Mouse (Mus musculus): ENCODE data around the gene Nod2. TPM values are rescaled to one million over a fixed set of nuclear protein-coding genes. Genes with fewer than 3 reads are reported as not detected.
A peak's percentile ranks its signal among the peaks of the same experiment; 100 is the strongest.

The Nod2 gene
- polyA plus RNA-seq, 1 experiment from 2014 or later, result not detected

DNA sequence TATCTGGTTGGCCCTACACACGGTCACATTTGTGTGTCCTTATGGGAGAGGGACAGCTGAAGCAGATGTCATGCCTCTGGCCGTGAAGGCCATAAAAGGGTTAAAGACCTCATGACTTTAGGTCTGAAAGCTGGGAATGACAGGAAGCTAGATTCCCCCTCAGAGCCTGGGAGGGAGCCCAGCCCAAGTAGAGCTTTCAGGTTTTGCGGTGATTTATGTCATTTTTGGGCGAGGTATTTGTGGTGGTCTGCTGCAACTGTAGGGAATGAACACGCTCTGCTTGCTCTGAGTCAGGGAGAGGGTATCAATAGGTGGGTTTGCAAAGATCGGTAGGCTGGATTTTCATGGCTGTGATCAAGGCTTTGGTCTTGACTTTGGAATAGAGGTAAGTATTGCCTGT, 42.8 kb downstream of the Nod2 start:
- H3K27me3 ChIP-seq, result peaks cover 4% of the 10 kb centered on the region; the same call in 1 of the 2 replicates
- H3K9ac ChIP-seq, result no peak overlapping the region
- H3K36me3 ChIP-seq, result no peaks in the 10 kb centered on the region
- H3K4me1 ChIP-seq (replicated peaks), result no peaks in the 10 kb centered on the region
- H3K27ac ChIP-seq (replicated peaks), result no peak overlapping the region
- no peak overlapping the region for H3K4me2 ChIP-seq
- WGBS, result 83% methylated on average over 6 of the region's 6 CpGs
- H3K9me3 ChIP-seq, result no peaks in the 10 kb centered on the region
- no peak overlapping the region for H3K4me3 ChIP-seq
- no peak for ATAC-seq (ENCODE audit: low read depth)

DNA sequence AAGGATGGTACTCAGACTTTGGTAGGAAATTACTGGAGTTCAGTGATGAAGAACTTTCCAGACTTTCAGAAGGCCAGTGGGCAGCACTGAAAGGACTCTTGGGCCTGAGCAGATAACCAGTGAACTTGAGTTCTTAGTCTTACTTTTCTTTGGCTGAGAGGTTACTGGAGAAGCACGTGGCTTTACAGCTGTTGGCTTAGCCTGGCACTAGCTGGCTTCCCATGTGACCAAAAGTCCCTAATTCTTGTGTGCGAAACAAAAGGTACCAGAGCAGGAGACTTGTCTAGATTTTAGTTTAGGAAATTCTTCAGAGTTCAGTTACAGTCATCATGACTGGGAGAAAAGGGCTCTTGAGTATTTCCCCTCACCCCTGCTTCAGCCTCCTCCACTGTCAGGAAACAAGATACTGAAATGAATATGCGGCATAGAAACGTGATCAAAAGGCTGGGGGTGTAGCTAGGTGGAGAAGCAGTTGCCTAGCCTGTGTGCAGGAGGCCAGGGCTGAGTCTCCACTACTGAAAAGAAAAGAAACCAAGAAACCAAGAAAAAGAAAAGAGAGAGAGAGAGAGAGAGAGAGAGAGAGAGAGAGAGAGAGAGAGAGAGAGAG, 44.3 kb downstream of the Nod2 start:
- H3K9ac ChIP-seq, result no peak overlapping the region
- no peak overlapping the region for H3K4me3 ChIP-seq
- no peak for ATAC-seq (ENCODE audit: low read depth)
- H3K27me3 ChIP-seq, result peaks cover 11% of the 10 kb centered on the region; the same call in 1 of the 2 replicates
- H3K4me1 ChIP-seq (replicated peaks), result peaks cover 3% of the 10 kb centered on the region; the same call in 1 of the 2 replicates
- 58% methylated on average over 4 of the region's 4 CpGs for WGBS
- H3K36me3 ChIP-seq, result no peaks in the 10 kb centered on the region
- no peak overlapping the region for H3K4me2 ChIP-seq
- no peaks in the 10 kb centered on the region for H3K9me3 ChIP-seq
- no peak overlapping the region for H3K27ac ChIP-seq (replicated peaks)

DNA sequence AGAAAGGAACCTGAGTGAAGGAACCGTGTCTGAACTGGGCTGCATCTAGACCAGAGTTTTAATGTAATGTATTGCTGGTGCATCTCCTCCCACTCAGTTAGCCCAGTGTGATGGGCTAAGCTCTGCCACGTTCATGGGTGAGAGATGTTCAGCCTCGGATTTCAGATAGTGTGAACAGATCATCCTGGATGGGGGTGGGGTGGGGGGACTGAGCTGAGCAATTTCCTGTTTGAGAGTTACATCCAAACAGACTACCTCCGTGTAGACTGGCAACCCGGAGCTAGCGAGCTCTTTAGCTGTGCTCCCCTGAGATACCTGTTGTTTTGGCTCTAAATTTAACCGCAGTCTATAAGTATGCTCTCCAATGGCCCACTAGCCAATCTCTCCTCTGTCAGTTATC, 44.8 kb downstream of the Nod2 start:
- H3K9me3 ChIP-seq, result no peaks in the 10 kb centered on the region
- ATAC-seq (ENCODE audit: low read depth), result no peak
- no peak overlapping the region for H3K4me3 ChIP-seq
- no peak overlapping the region for H3K9ac ChIP-seq
- WGBS, result 56% methylated on average over 7 of the region's 7 CpGs
- no peak overlapping the region for H3K27ac ChIP-seq (replicated peaks)
- peaks cover 11% of the 10 kb centered on the region; the same call in 1 of the 2 replicates for H3K27me3 ChIP-seq
- H3K36me3 ChIP-seq, result no peaks in the 10 kb centered on the region
- H3K4me1 ChIP-seq (replicated peaks), result peaks cover 3% of the 10 kb centered on the region; the same call in 1 of the 2 replicates
- no peak overlapping the region for H3K4me2 ChIP-seq

DNA sequence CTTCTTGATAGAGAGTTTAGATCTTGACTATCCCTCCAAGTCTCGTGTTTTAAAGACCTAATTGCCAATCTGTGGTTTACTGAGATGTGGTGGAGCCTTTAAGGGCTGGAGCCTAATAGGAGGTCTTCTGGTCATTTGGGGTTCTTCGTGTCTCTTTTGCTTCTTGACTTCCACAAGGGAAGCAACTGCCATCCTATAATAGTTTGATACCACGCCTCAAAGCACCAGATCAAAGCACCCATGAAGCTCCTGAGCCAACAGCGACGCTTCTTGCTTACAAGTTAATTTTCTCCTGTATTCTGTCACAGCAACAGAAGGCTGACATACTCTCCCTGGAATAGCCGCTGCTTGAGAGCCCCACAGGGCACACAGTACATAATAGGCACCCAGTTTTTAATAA, 45.8 kb downstream of the Nod2 start:
- Histone ChIP-seq H3K27me3 (peaks cover 11% of the 10 kb centered on the region; the same call in 1 of the 2 replicates), H3K27ac (replicated peaks) (no peak overlapping the region), H3K4me1 (replicated peaks) (peaks cover 8% of the 10 kb centered on the region), H3K4me3 (no peak overlapping the region), H3K9me3 (no peaks in the 10 kb centered on the region), H3K9ac (no peak overlapping the region), H3K4me2 (no peak overlapping the region), H3K36me3 (no peaks in the 10 kb centered on the region)
- no peak for ATAC-seq (ENCODE audit: low read depth)
- WGBS, result 83% methylated on average over 6 of the region's 6 CpGs

DNA sequence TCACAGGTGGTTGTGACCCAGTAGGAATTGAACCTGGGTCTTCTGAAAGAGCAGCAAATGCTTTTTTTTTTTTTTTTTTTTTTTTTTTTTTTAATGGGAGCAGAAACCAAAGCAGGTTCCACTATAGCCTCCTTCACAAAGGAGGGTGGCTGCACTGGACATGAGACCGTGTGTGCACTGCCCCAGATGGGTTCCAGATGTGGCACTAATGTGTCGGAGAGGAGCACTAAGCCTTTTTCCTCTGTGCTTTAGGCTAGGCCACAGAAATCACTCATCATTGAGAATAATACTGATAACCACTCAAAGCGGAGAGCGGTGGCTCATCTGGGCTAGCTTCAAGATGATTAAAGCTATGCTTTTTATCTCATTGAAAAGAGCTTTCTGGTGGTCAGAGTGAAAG, 46.3 kb downstream of the Nod2 start:
- Histone ChIP-seq H3K36me3 (no peaks in the 10 kb centered on the region), H3K9ac (no peak overlapping the region), H3K4me3 (no peak overlapping the region), H3K27me3 (peaks cover 11% of the 10 kb centered on the region; the same call in 1 of the 2 replicates), H3K9me3 (no peaks in the 10 kb centered on the region), H3K4me2 (no peak overlapping the region), H3K27ac (replicated peaks) (no peak overlapping the region), H3K4me1 (replicated peaks) (peaks cover 10% of the 10 kb centered on the region)
- 88% methylated on average over 4 of the region's 4 CpGs for WGBS
- ATAC-seq (ENCODE audit: low read depth), result no peak

DNA sequence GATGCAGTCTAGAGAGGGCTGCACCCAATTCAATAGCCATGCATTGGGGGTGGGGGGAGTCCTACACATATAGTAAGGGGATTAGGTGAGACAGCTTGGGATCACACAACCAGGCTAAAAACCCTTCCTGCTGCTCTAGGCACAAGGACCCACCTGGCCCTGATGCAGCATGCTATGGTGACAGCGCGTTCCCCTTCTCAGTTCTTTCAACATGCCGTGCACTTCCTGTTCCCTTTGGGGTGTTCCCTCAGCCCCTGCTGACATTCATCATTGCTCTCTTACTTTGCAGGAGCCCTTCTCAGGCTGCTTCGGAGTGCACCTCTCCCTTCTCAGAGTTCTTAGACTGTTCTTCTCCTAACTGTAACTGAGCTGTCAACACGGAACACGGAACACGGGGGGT, 47.2 kb downstream of the Nod2 start:
- H3K36me3 ChIP-seq, result no peaks in the 10 kb centered on the region
- no peak overlapping the region for H3K4me3 ChIP-seq
- no peak overlapping the region for H3K9ac ChIP-seq
- WGBS, result 76% methylated on average over 7 of the region's 7 CpGs
- no peaks in the 10 kb centered on the region for H3K9me3 ChIP-seq
- H3K4me1 ChIP-seq (replicated peaks), result peaks cover 10% of the 10 kb centered on the region
- peaks cover 11% of the 10 kb centered on the region; the same call in 1 of the 2 replicates for H3K27me3 ChIP-seq
- ATAC-seq (ENCODE audit: low read depth), result no peak
- H3K4me2 ChIP-seq, result no peak overlapping the region
- H3K27ac ChIP-seq (replicated peaks), result no peak overlapping the region

DNA sequence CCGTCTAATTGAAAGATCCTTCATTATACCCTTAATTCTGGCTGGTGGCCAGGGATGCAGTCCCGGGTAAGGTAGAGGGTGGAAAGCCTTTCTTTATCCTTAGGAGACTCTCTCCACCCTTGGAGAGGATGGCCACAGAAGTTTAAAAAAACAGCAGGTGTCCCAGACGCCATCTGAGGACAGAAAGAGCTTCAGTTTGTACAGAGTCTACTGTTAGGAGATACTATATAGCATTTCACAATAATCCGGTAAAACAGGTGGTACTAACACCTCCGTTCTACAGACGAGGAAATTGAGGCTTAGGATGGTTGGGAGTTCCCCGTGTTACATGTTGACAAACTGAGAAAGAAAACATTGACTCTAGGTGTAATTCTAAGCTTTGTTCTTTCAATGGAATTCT, 49.1 kb downstream of the Nod2 start:
- peak overlapping the region; percentile 90 for H3K4me3 ChIP-seq
- H3K27ac ChIP-seq (replicated peaks), result no peak overlapping the region
- peak overlapping the region; percentile 43 for H3K9ac ChIP-seq
- no peaks in the 10 kb centered on the region for H3K36me3 ChIP-seq
- peak overlapping the region; percentile 56 for H3K4me2 ChIP-seq
- H3K27me3 ChIP-seq, result peaks cover 11% of the 10 kb centered on the region; the same call in 1 of the 2 replicates
- ATAC-seq (ENCODE audit: low read depth), result peak; percentile 25
- H3K4me1 ChIP-seq (replicated peaks), result peaks cover 16% of the 10 kb centered on the region
- 28% methylated on average over 7 of the region's 7 CpGs for WGBS
- no peaks in the 10 kb centered on the region for H3K9me3 ChIP-seq

DNA sequence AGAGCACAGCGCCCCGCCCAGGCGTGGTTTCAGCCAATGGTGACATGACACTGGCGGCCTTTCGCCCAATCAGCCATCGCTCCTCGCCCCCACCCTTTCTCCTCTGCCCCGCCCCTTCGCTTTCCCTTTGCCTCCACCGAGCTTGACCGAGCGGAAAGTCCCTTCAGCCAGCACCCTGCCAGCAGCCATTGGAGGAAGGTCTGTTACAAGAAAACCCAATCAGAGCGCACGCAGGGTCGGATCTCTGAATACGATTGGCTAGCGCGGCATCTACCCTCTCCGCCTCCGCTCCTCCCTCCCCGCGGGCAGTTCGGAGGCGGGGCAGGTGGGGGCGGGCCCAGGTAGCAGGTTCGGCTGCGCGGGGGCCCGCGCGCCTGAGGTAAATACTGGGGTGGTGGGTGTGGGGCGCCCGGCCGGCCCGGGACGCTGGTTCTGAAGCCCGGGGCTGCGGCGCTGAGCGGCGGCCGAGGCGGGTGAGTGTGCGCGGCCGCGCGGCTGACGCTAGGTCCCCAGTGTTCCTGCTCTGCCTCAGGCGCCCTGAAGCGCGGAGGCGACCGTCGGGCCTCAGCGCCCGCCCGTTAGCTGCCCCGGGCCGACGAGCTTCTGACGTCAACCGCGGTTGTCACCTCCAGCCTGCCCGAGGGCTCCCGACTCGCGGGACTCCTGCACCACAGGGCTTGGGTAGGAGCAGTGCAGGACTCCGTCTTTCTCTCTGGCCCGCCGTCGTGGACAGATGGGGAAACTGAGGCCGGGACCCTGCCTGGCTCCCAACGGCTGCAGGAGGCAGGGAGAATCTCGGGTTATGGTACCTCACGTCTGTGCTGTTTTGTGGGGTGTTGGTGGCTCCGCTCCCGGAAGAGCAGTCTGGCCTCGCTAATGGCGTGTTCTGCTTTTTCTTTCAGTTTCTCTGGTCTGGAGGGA, 49.9 kb downstream of the Nod2 start, which contains the start of gene Cyld:
Gene Cyld, plus strand, starts transcription at position 308 of the 921 bp plus-strand sequence.
- ATAC-seq (ENCODE audit: low read depth), result peak; percentile 99
- Histone ChIP-seq H3K4me3 (peak within 1 kb of the TSS; percentile 90), H3K4me2 (peak within 1 kb of the TSS; percentile 75), H3K4me1 (replicated peaks) (peaks cover 16% of the 10 kb centered on the region), H3K9me3 (no peaks in the 10 kb centered on the region), H3K27ac (replicated peaks) (peak within 1 kb of the TSS; percentile 87), H3K36me3 (no peaks in the 10 kb centered on the region), H3K9ac (peak within 1 kb of the TSS; percentile 90), H3K27me3 (peaks cover 11% of the 10 kb centered on the region; the same call in 1 of the 2 replicates)
- under 1% methylated on average over 55 of the region's 80 CpGs for WGBS

DNA sequence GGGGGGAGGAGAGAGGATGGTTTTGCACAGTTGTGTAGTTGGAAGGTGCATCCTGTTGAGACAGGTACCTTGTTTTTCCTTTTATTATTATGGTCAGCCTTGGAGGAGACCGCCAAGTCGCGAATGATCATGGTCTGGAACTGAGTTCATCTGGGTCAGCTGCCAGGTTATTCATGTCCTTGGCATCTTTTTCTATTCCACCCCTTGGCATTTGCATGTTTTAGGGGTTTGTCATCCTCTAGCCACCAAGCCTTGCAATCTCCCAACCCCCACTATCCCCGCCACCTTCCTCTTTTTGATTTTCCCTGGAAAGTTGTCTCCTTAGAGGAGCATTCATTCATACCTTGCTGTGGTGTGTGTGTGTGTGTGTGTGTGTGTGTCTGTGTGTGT, 50.5 kb downstream of the Nod2 start:
- Histone ChIP-seq H3K27ac (replicated peaks) (no peak overlapping the region), H3K27me3 (peaks cover 11% of the 10 kb centered on the region; the same call in 1 of the 2 replicates), H3K36me3 (no peaks in the 10 kb centered on the region), H3K9ac (peak overlapping the region; percentile 90), H3K9me3 (no peaks in the 10 kb centered on the region), H3K4me2 (peak overlapping the region; percentile 75), H3K4me1 (replicated peaks) (peaks cover 16% of the 10 kb centered on the region), H3K4me3 (peak overlapping the region; percentile 90)
- WGBS, result 16% methylated on average over 4 of the region's 4 CpGs
- ATAC-seq (ENCODE audit: low read depth), result no peak

DNA sequence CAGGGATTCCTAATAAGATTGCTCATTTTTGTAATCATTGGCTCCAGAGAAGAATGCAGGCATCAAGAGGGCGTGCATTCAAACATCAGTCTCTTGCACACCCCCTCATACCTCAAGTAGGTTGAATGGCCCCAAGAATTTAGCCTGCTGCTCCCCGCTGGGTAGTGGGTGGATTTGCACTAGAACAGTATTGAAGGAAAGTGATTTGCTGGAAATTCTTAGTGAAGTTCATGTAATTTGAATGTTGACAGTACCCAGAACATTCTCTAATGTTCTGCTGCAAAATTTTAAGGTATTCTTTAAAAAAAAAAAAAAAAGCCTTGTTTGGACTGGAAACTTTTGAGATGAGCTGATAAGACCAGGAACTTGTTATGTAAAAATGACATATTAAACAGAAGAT, 50.9 kb downstream of the Nod2 start:
- Histone ChIP-seq H3K4me3 (peak overlapping the region; percentile 90), H3K27me3 (peaks cover 11% of the 10 kb centered on the region; the same call in 1 of the 2 replicates), H3K9ac (peak overlapping the region; percentile 90), H3K27ac (replicated peaks) (no peak overlapping the region), H3K9me3 (no peaks in the 10 kb centered on the region), H3K4me1 (replicated peaks) (peaks cover 16% of the 10 kb centered on the region), H3K4me2 (peak overlapping the region; percentile 75), H3K36me3 (no peaks in the 10 kb centered on the region)
- ATAC-seq (ENCODE audit: low read depth), result no peak
- WGBS, result 39% methylated on average over 2 of the region's 2 CpGs

DNA sequence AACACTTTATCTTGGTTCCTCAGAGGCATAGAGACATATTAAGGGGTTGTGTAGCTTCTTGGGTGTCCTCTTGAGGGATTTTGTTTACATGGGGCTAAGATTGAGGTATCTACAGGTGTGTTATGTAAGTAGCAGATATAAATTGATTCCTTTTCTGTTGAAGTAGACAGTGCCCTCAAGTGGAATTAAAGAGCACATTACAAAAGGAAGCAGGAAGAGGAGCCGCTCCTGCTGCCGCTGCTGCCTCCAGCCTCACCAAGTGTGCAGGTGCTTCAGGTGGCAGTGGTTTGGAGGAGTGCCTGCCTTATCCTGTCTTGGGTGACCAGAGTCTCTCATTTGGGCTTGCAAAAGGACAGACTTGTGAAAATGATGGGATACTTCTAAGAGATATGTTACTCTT, 54.5 kb downstream of the Nod2 start:
- no peaks in the 10 kb centered on the region for H3K27me3 ChIP-seq
- no peaks in the 10 kb centered on the region for H3K36me3 ChIP-seq
- WGBS, result 32% methylated on average over 2 of the region's 2 CpGs
- no peaks in the 10 kb centered on the region for H3K9me3 ChIP-seq
- H3K4me1 ChIP-seq (replicated peaks), result peaks cover 13% of the 10 kb centered on the region
- no peak overlapping the region for H3K27ac ChIP-seq (replicated peaks)
- no peak overlapping the region for H3K9ac ChIP-seq
- no peak for ATAC-seq (ENCODE audit: low read depth)
- H3K4me3 ChIP-seq, result no peak overlapping the region
- no peak overlapping the region for H3K4me2 ChIP-seq

DNA sequence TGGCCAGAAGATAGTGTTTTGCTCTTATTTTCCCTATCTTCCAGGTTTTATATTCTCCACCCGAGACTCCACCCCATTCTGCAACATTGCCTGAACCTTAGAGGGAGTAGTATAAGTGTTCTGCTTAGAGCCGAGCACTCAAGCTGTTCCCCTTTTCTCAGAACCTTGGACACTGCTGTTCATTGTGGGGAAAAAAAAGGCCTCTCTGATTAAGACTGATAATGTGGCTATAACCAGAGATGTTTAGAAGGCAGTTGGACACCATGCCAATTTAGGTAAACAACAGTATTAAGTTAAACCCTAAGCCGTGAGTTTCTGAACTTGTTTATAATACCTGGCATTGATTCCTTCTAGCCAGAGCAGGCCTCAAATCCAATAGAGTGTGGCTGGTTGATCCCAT, 55.7 kb downstream of the Nod2 start:
- H3K36me3 ChIP-seq, result no peaks in the 10 kb centered on the region
- H3K27ac ChIP-seq (replicated peaks), result no peak overlapping the region
- no peak overlapping the region for H3K9ac ChIP-seq
- ATAC-seq (ENCODE audit: low read depth), result no peak
- H3K27me3 ChIP-seq, result no peaks in the 10 kb centered on the region
- no peak overlapping the region for H3K4me2 ChIP-seq
- WGBS, result 88% methylated on average over 3 of the region's 3 CpGs
- H3K4me3 ChIP-seq, result no peak overlapping the region
- no peaks in the 10 kb centered on the region for H3K9me3 ChIP-seq
- peaks cover 9% of the 10 kb centered on the region for H3K4me1 ChIP-seq (replicated peaks)
